In genomic region chr1:80061632-80062031, GRCm38 (mm10) we compare ENCODE assay signal across 20 mouse cellular contexts.
DNase-seq lines count a peak whose midpoint lies in the region; ATAC-seq and TF ChIP-seq lines count a peak whose summit lies in the region.
"Had no signal": no experiment of that assay in that cellular context is flagged by ENCODE, and none has a peak within 500 bp of the region (broad histone marks: within the 10 kb centered on the region; RNA-seq: fewer than 3 reads in every experiment).

No protein-coding gene starts in this region.

- ATAC-seq in forebrain, embryonic 14.5 days: no peak
- no peak for ATAC-seq in forebrain, embryonic 11.5 days (replicated peaks; ENCODE audit: low FRiP score)
- ATAC-seq in midbrain, embryonic 16.5 days: peak; percentile 72
- no peak for ATAC-seq in midbrain, embryonic 11.5 days (ENCODE audit: low FRiP score)
- ATAC-seq in hindbrain, postnatal 0 days: peak; percentile 53; the same call in 1 of the 2 replicates
- no peak for ATAC-seq in midbrain, postnatal 0 days (ENCODE audit: low FRiP score)
- ATAC-seq: liver, postnatal 0 days; Patski had no signal

- TF ChIP-seq CTCF in hindbrain, postnatal 0 days (IDR thresholded peaks at IDR 0.05; ENCODE audit: low read depth): no peak
- no peak for TF ChIP-seq CTCF in midbrain, postnatal 0 days (IDR thresholded peaks at IDR 0.05)
- no peak for TF ChIP-seq CTCF in gastrocnemius, adult 2 months (IDR thresholded peaks at IDR 0.05)

- H3K4me3 ChIP-seq in forebrain, embryonic 14.5 days (ENCODE audit: low read depth, low read length): no peak overlapping the region
- no peak overlapping the region for H3K4me3 ChIP-seq in forebrain, embryonic 11.5 days (ENCODE audit: low read depth, low read length)
- no peak overlapping the region for H3K4me3 ChIP-seq in midbrain, embryonic 16.5 days (ENCODE audit: low read depth, low read length)
- no peak overlapping the region for H3K4me3 ChIP-seq in midbrain, embryonic 11.5 days (ENCODE audit: low read depth, low read length)
- no peak overlapping the region for H3K4me3 ChIP-seq in hindbrain, postnatal 0 days (ENCODE audit: low read length)
- H3K4me3 ChIP-seq in midbrain, postnatal 0 days (ENCODE audit: low read depth, low read length): no peak overlapping the region
- H3K4me3 ChIP-seq in gastrocnemius, adult 2 months: no peak overlapping the region
- H3K4me3 ChIP-seq: neural tube, embryonic 15.5 days had no signal

- peak; percentile 49 for DNase-seq in forebrain, embryonic 14.5 days (ENCODE audit: low spot score)
- DNase-seq in forebrain, embryonic 11.5 days (ENCODE audit: low spot score): no peak
- no peak for DNase-seq in midbrain, embryonic 11.5 days (ENCODE audit: low spot score, missing footprints)
- DNase-seq in hindbrain, postnatal 0 days (ENCODE audit: low spot score): peak; percentile 57
- DNase-seq in midbrain, postnatal 0 days (ENCODE audit: low spot score): peak; percentile 65
- no peak for DNase-seq in layer of hippocampus, adult 9-11 months
- DNase-seq in gastrocnemius, adult 2 months: no peak
- DNase-seq: cerebellum, adult 11 months; cerebellum, postnatal 36 days; gastrocnemius, postnatal 10 days; kidney, adult 11 months; kidney, postnatal 14 days; layer of hippocampus, postnatal 36 days; liver, postnatal 0 days; lung, postnatal 4 days; retina, postnatal 1 day; thymus, adult 18-20 months had no signal

- 57% methylated on average over 7 of the region's 7 CpGs for WGBS in forebrain, embryonic 14.5 days
- 65% methylated on average over 7 of the region's 7 CpGs for WGBS in forebrain, embryonic 11.5 days
- WGBS in midbrain, embryonic 16.5 days: 61% methylated on average over 7 of the region's 7 CpGs
- WGBS in midbrain, embryonic 11.5 days: 78% methylated on average over 7 of the region's 7 CpGs
- 50% methylated on average over 7 of the region's 7 CpGs for WGBS in hindbrain, postnatal 0 days
- 48% methylated on average over 7 of the region's 7 CpGs for whole genome bisulfite sequencing in midbrain, postnatal 0 days

- no peak overlapping the region for H3K27ac ChIP-seq in forebrain, embryonic 14.5 days (ENCODE audit: low read depth, low read length)
- no peak overlapping the region for H3K27ac ChIP-seq in forebrain, embryonic 11.5 days (ENCODE audit: low read depth, low read length)
- H3K27ac ChIP-seq in midbrain, embryonic 16.5 days (ENCODE audit: low read length): no peak overlapping the region
- H3K27ac ChIP-seq in midbrain, embryonic 11.5 days (ENCODE audit: low read depth, low read length): no peak overlapping the region
- H3K27ac ChIP-seq in hindbrain, postnatal 0 days: no peak overlapping the region
- peak overlapping the region; percentile 8; the same call in 1 of the 2 replicates for H3K27ac ChIP-seq in midbrain, postnatal 0 days (ENCODE audit: low read depth, low read length)
- no peak overlapping the region for H3K27ac ChIP-seq in gastrocnemius, adult 2 months
- H3K27ac ChIP-seq: neural tube, embryonic 15.5 days had no signal

- H3K4me1 ChIP-seq in forebrain, embryonic 14.5 days (ENCODE audit: control insufficient read depth, insufficient read depth, low read length): no peaks in the 10 kb centered on the region
- no peaks in the 10 kb centered on the region for H3K4me1 ChIP-seq in forebrain, embryonic 11.5 days (replicated peaks; ENCODE audit: control insufficient read depth, insufficient read depth, low read length)
- H3K4me1 ChIP-seq in midbrain, embryonic 16.5 days (ENCODE audit: control insufficient read depth, insufficient read depth, low read length): peaks cover 11% of the 10 kb centered on the region
- no peaks in the 10 kb centered on the region for H3K4me1 ChIP-seq in midbrain, embryonic 11.5 days (ENCODE audit: control insufficient read depth, insufficient read depth, low read length)
- H3K4me1 ChIP-seq in hindbrain, postnatal 0 days (ENCODE audit: insufficient read depth, low read length): no peaks in the 10 kb centered on the region
- H3K4me1 ChIP-seq in midbrain, postnatal 0 days (ENCODE audit: insufficient read depth, low read length): no peaks in the 10 kb centered on the region; the same call in 1 of the 2 replicates

- intact Hi-C loops in gastrocnemius, adult 2 months (cut with DNase I): no loop called here

- H3K4me2 ChIP-seq in forebrain, embryonic 14.5 days (ENCODE audit: low read length): no peak overlapping the region
- H3K4me2 ChIP-seq in forebrain, embryonic 11.5 days (ENCODE audit: low read depth, low read length, severe bottlenecking): no peak overlapping the region
- H3K4me2 ChIP-seq in midbrain, embryonic 16.5 days (ENCODE audit: low read length): no peak overlapping the region
- H3K4me2 ChIP-seq in midbrain, embryonic 11.5 days: no peak overlapping the region
- H3K4me2 ChIP-seq in hindbrain, postnatal 0 days (ENCODE audit: low read depth, low read length): no peak overlapping the region
- H3K4me2 ChIP-seq in midbrain, postnatal 0 days (ENCODE audit: low read depth, low read length, poor library complexity, severe bottlenecking): no peak overlapping the region
- H3K4me2 ChIP-seq: neural tube, embryonic 15.5 days had no signal

- no peaks in the 10 kb centered on the region for H3K36me3 ChIP-seq in forebrain, embryonic 14.5 days (ENCODE audit: control insufficient read depth, insufficient read depth, low read length)
- H3K36me3 ChIP-seq in forebrain, embryonic 11.5 days (ENCODE audit: control insufficient read depth, insufficient read depth, low read length): no peaks in the 10 kb centered on the region
- no peaks in the 10 kb centered on the region for H3K36me3 ChIP-seq in midbrain, embryonic 16.5 days (ENCODE audit: control insufficient read depth, insufficient read depth, low read length)
- H3K36me3 ChIP-seq in midbrain, embryonic 11.5 days (ENCODE audit: control insufficient read depth, insufficient read depth, low read length): no peaks in the 10 kb centered on the region
- H3K36me3 ChIP-seq in hindbrain, postnatal 0 days (ENCODE audit: insufficient read depth, low read length): no peaks in the 10 kb centered on the region
- H3K36me3 ChIP-seq in midbrain, postnatal 0 days (ENCODE audit: insufficient read depth, low read length): no peaks in the 10 kb centered on the region
- H3K36me3 ChIP-seq: neural tube, embryonic 15.5 days had no signal

- no peaks in the 10 kb centered on the region for H3K9me3 ChIP-seq in forebrain, embryonic 14.5 days (replicated peaks; ENCODE audit: control insufficient read depth, low read length)
- H3K9me3 ChIP-seq in forebrain, embryonic 11.5 days (ENCODE audit: control insufficient read depth, low read length): no peaks in the 10 kb centered on the region
- H3K9me3 ChIP-seq in midbrain, embryonic 16.5 days (replicated peaks; ENCODE audit: control insufficient read depth, low read length, poor library complexity, severe bottlenecking): no peaks in the 10 kb centered on the region
- no peaks in the 10 kb centered on the region for H3K9me3 ChIP-seq in midbrain, embryonic 11.5 days (ENCODE audit: control insufficient read depth, low read length)
- no peaks in the 10 kb centered on the region for H3K9me3 ChIP-seq in hindbrain, postnatal 0 days (ENCODE audit: low read length)
- H3K9me3 ChIP-seq in midbrain, postnatal 0 days (ENCODE audit: low read length): no peaks in the 10 kb centered on the region
- H3K9me3 ChIP-seq: neural tube, embryonic 15.5 days had no signal

- H3K27me3 ChIP-seq in forebrain, embryonic 14.5 days (replicated peaks; ENCODE audit: control insufficient read depth, insufficient read depth, low read length): no peaks in the 10 kb centered on the region
- no peaks in the 10 kb centered on the region for H3K27me3 ChIP-seq in forebrain, embryonic 11.5 days (ENCODE audit: control insufficient read depth, insufficient read depth, low read length)
- H3K27me3 ChIP-seq in midbrain, embryonic 16.5 days (ENCODE audit: control insufficient read depth, insufficient read depth, low read depth, low read length): no peaks in the 10 kb centered on the region
- H3K27me3 ChIP-seq in midbrain, embryonic 11.5 days (ENCODE audit: control insufficient read depth, insufficient read depth, low read length): no peaks in the 10 kb centered on the region
- no peaks in the 10 kb centered on the region for H3K27me3 ChIP-seq in hindbrain, postnatal 0 days (ENCODE audit: insufficient read depth, low read length)
- H3K27me3 ChIP-seq in midbrain, postnatal 0 days (ENCODE audit: insufficient read depth, low read length): no peaks in the 10 kb centered on the region
- H3K27me3 ChIP-seq: neural tube, embryonic 15.5 days had no signal

- H3K9ac ChIP-seq in forebrain, embryonic 14.5 days (ENCODE audit: low read length): no peak overlapping the region
- H3K9ac ChIP-seq in forebrain, embryonic 11.5 days (ENCODE audit: low read length): no peak overlapping the region
- H3K9ac ChIP-seq in midbrain, embryonic 16.5 days (ENCODE audit: low read depth, low read length): no peak overlapping the region
- no peak overlapping the region for H3K9ac ChIP-seq in midbrain, embryonic 11.5 days (ENCODE audit: low read length)
- H3K9ac ChIP-seq in hindbrain, postnatal 0 days (replicated peaks; ENCODE audit: low read length): no peak overlapping the region
- no peak overlapping the region for H3K9ac ChIP-seq in midbrain, postnatal 0 days (replicated peaks; ENCODE audit: low read length, poor library complexity, severe bottlenecking)
- H3K9ac ChIP-seq: liver, postnatal 0 days; neural tube, embryonic 15.5 days had no signal

Comparison
In these comparisons a context has a peak if more than half of its experiments do, and no peak if none do; other contexts are left out.
1. ATAC-seq: peak in midbrain, embryonic 16.5 days (single experiment) and hindbrain, postnatal 0 days (single experiment); none in forebrain, embryonic 14.5 days (single experiment), forebrain, embryonic 11.5 days (single experiment), midbrain, embryonic 11.5 days (single experiment) and midbrain, postnatal 0 days (single experiment).
2. DNase-seq: peak in forebrain, embryonic 14.5 days (single experiment), hindbrain, postnatal 0 days (single experiment) and midbrain, postnatal 0 days (single experiment); none in forebrain, embryonic 11.5 days (single experiment), midbrain, embryonic 11.5 days (single experiment), layer of hippocampus, adult 9-11 months (single experiment) and gastrocnemius, adult 2 months (single experiment).